Mouse (Mus musculus): ENCODE results near the gene Gm20835. TPM values are rescaled to one million over a fixed set of nuclear protein-coding genes. Genes with fewer than 3 reads are reported as not detected.
"Not testable (repeated sequence)": the region's sequence is repeated elsewhere in the genome, so short reads cannot be mapped to it uniquely, and the experiment has no call there.

The Gm20835 gene
- not detected in 2 replicates for polyA plus RNA-seq (2016; fragmentation: Nextera tagmentation; extraction: Ambion mirVana)

- H3K4me3 ChIP-seq; H3K36me3 ChIP-seq (replicated peaks); DNase-seq (ENCODE audit: extremely low spot score, low spot score); H3K9me3 ChIP-seq; H3K4me1 ChIP-seq; H3K27me3 ChIP-seq (ENCODE audit: poor library complexity, severe bottlenecking); H3K27ac ChIP-seq: not testable (repeated sequence)
- no CpG with 5 or more reads among the region's 6 CpGs for WGBS
Observed at GRCm38 (mm10) chrY:36735190-36735589, at the start of gene Gm20835. TSS of gene Gm20835 (minus strand) at chrY:36735290.

Data from forebrain, embryonic 10.5 days (tissue).